Mouse (Mus musculus) stomach, embryonic 16.5 days (tissue): ENCODE measurements around the gene Ptger3. TPM values are rescaled to one million over a fixed set of nuclear protein-coding genes. Genes with fewer than 3 reads are reported as not detected.

Experiments used
- ATAC-seq: fragments of 200-750 bp; cut with Nextera tagmentation; 2 replicates; pipeline ENCODE4 v1.8.0; 2017; ENCODE audit warnings: moderate number of reproducible peaks, moderate TSS enrichment; ENCODE audit not compliant: insufficient read depth, low FRiP score
- H3K27ac ChIP-seq: fragments of 300-500 bp; sonication (generic); 2 replicates; pipeline ENCODE4 v1.5.1; 2014; ENCODE audit warnings: low read length
- H3K27me3 ChIP-seq: fragments of 300-500 bp; sonication (generic); 2 replicates; pipeline ENCODE4 v1.6.1; 2014; ENCODE audit warnings: low read length, control low read depth, mixed read lengths; ENCODE audit not compliant: control insufficient read depth, insufficient read depth
- H3K36me3 ChIP-seq: fragments of 300-500 bp; sonication (generic); 2 replicates; pipeline ENCODE4 v1.6.1; 2014; ENCODE audit warnings: low read length; ENCODE audit not compliant: control insufficient read depth, insufficient read depth
- H3K4me1 ChIP-seq: fragments of 300-500 bp; sonication (generic); 2 replicates; pipeline ENCODE4 v1.6.1; 2014; ENCODE audit warnings: low read length, control low read depth, mixed read lengths; ENCODE audit not compliant: control insufficient read depth, insufficient read depth
- H3K4me2 ChIP-seq: fragments of 300-500 bp; sonication (generic); 2 replicates; pipeline ENCODE4 v1.6.1; 2014; ENCODE audit warnings: low read depth, low read length, mixed read lengths
- H3K4me3 ChIP-seq: fragments of 300-500 bp; sonication (generic); replicated peaks from 2 replicates; pipeline ENCODE4 v1.5.1; 2014; ENCODE audit warnings: mild to moderate bottlenecking, low read length
- H3K9ac ChIP-seq: fragments of 300-500 bp; sonication (generic); 2 replicates; pipeline ENCODE4 v1.6.1; 2014; ENCODE audit warnings: low read length
- H3K9me3 ChIP-seq: fragments of 300-500 bp; sonication (generic); replicated peaks from 2 replicates; pipeline ENCODE4 v1.6.1; 2016; ENCODE audit warnings: low read length, control low read depth; ENCODE audit not compliant: control insufficient read depth
- WGBS: fragments of 180-500 bp; shearing (Covaris S2); extraction: QIAGEN DNeasy Blood & Tissue Kit; methylation state at CpG from one replicate; pipeline ENCODE4 v1.1.7; 2014; 5-methylcytosine and 5-hydroxymethylcytosine counted together
- polyA plus RNA-seq: library from polyadenylated mRNA; unstranded; fragments of >200 nt; fragmentation: Nextera tagmentation; extraction: Ambion mirVana; gene quantifications from 2 replicates; pipeline ENCODE4 v1.2.1, GENCODE M21; 2015

Gene Ptger3
- polyA plus RNA-seq, 1 experiment from 2014 or later: 19.5 TPM

DNA sequence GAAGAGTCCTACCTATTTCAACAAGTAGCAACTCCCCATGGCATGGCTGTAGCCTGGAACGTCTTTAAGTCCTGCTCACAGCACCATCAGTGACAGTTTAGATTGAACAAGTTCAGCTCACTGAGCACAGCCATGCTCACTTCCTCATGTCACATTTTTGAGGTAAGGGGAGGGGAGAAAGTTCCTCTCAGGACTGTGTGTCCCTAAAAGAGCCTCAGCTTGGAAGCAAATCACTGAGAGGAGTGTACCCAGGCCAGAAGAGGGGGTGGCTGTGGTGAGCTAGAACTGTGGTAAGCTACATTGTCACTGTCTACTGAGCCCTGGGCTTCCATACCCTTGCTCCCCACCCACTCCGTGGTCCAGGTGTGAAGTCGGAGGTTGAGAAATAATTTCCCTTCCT is 60.7 kb downstream of the Ptger3 start:
- Histone ChIP-seq H3K9ac (no peak overlapping the region), H3K36me3 (no peaks in the 10 kb centered on the region), H3K4me3 (no peak overlapping the region), H3K27ac (no peak overlapping the region), H3K9me3 (no peaks in the 10 kb centered on the region), H3K4me2 (no peak overlapping the region), H3K27me3 (no peaks in the 10 kb centered on the region), H3K4me1 (no peaks in the 10 kb centered on the region)
- 72% methylated on average over 3 of the region's 3 CpGs for WGBS
- ATAC-seq: no peak

DNA sequence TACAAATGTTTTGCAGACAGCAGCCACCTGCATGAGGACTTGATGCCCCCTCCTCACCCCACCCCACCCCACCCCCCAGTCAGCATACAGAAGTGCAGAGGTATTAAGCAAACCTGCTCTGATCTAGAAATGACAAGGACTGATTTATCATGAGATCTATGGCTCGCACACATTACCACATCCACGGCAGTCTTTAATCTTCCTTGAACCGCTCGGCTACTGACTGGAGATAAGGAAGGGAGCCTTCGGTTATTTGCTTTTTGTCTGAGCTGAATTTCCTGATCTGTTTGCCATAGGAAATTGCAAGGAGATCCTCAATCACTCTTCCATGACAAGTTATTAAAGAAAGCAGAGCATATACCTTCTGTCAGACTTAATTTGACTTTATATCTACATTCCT is 64.0 kb downstream of the Ptger3 start:
- H3K27me3 ChIP-seq: no peaks in the 10 kb centered on the region
- H3K27ac ChIP-seq: no peak overlapping the region
- H3K9ac ChIP-seq: no peak overlapping the region
- H3K9me3 ChIP-seq: no peaks in the 10 kb centered on the region
- H3K36me3 ChIP-seq: no peaks in the 10 kb centered on the region
- WGBS: 25% methylated on average over 5 of the region's 5 CpGs
- no peak for ATAC-seq
- no peaks in the 10 kb centered on the region; the same call in 1 of the 2 replicates for H3K4me1 ChIP-seq
- no peak overlapping the region for H3K4me3 ChIP-seq
- no peak overlapping the region for H3K4me2 ChIP-seq

DNA sequence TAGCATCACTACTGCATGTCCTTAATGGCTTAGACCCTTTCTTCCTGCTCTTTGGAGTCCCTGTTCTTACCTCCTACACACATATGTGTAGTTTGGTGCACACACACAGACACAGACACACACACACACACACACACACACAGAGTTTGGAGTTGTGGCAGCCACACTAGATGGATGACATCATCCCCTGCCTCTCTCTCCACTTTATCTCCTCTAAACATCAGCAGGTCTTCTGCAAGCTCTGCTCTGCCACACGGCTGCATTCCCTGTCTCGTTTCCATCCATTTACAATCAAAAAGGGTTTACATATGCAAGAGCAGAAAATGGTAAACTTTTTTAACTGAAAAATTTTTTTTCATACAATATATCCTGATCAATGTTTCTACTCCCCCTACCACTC is 64.7 kb downstream of the Ptger3 start:
- H3K4me3 ChIP-seq: no peak overlapping the region
- H3K27ac ChIP-seq: no peak overlapping the region
- no peak overlapping the region for H3K4me2 ChIP-seq
- H3K27me3 ChIP-seq: no peaks in the 10 kb centered on the region
- no peaks in the 10 kb centered on the region for H3K36me3 ChIP-seq
- no peak overlapping the region for H3K9ac ChIP-seq
- no peaks in the 10 kb centered on the region for H3K9me3 ChIP-seq
- 31% methylated on average over 2 of the region's 2 CpGs for WGBS
- ATAC-seq: no peak
- H3K4me1 ChIP-seq: no peaks in the 10 kb centered on the region; the same call in 1 of the 2 replicates

DNA sequence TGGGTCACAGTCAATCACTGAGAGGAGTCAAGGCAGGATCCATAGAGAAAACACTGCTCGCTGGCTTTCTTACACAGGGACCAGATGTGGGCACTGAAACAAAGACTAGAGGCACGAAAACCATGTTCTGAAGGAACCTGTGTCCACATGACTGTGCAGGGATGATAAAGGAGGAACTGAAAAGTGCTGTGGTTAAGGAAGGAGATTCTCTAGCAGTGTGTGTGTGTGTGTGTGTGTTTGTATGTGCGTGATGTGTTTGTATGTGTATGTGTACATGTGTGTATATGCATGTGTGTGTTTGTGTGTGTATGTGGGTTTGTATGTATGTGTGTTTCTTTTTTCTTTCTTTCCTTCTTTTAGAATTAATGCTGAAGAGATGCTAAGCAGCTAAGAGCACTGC is 67.7 kb downstream of the Ptger3 start:
- H3K9ac ChIP-seq: no peak overlapping the region
- no peaks in the 10 kb centered on the region; the same call in 1 of the 2 replicates for H3K4me1 ChIP-seq
- H3K4me3 ChIP-seq: no peak overlapping the region
- H3K27ac ChIP-seq: no peak overlapping the region
- 78% methylated on average over 3 of the region's 3 CpGs for WGBS
- ATAC-seq: no peak
- H3K4me2 ChIP-seq: no peak overlapping the region
- no peaks in the 10 kb centered on the region for H3K36me3 ChIP-seq
- H3K9me3 ChIP-seq: no peaks in the 10 kb centered on the region
- H3K27me3 ChIP-seq: no peaks in the 10 kb centered on the region

DNA sequence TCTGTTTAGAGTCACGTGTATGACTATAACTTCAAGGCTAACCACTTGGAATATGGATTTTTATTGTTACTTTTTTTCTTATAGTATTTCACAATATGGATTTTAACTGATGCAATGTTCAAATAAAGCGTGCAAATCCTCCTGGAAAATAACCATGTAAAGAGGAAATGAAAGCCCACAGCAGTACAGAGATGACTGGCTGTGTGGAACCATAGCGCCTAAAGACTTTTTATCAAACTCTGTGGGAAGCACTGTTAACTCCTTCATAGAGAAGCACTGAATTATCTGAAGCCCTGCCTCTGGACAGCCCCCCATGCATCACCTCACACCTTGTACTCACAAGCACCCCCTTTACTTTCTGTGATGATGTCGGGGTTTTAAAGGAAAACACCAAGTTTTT is 69.0 kb downstream of the Ptger3 start:
- H3K27me3 ChIP-seq: no peaks in the 10 kb centered on the region
- H3K4me1 ChIP-seq: no peaks in the 10 kb centered on the region; the same call in 1 of the 2 replicates
- H3K4me2 ChIP-seq: no peak overlapping the region
- H3K36me3 ChIP-seq: no peaks in the 10 kb centered on the region
- H3K9me3 ChIP-seq: no peaks in the 10 kb centered on the region
- 81% methylated on average over 4 of the region's 4 CpGs for WGBS
- H3K4me3 ChIP-seq: no peak overlapping the region
- no peak overlapping the region for H3K9ac ChIP-seq
- no peak for ATAC-seq
- H3K27ac ChIP-seq: no peak overlapping the region

DNA sequence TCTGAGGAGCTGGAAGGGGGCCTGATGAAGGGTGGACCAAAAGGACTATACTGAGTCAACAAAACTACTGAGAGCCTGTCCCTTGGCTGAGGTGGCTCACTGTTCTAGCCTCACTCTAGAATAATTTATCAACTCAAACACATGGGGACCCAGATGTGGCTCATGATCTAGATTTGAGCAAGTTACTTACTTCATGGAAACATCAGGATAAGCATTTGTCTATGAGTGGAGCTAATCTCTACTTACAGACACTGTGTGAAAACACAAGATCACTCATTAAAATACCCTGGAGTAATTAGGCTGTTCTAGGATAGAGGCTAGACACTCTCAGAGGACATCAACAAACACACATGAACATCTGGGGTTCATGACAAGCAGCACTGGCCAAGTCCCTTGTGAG is 70.2 kb downstream of the Ptger3 start:
- Histone ChIP-seq H3K9ac (no peak overlapping the region), H3K9me3 (no peaks in the 10 kb centered on the region), H3K27me3 (no peaks in the 10 kb centered on the region), H3K4me1 (no peaks in the 10 kb centered on the region; the same call in 1 of the 2 replicates), H3K36me3 (no peaks in the 10 kb centered on the region), H3K27ac (no peak overlapping the region), H3K4me2 (no peak overlapping the region), H3K4me3 (no peak overlapping the region)
- no peak for ATAC-seq

DNA sequence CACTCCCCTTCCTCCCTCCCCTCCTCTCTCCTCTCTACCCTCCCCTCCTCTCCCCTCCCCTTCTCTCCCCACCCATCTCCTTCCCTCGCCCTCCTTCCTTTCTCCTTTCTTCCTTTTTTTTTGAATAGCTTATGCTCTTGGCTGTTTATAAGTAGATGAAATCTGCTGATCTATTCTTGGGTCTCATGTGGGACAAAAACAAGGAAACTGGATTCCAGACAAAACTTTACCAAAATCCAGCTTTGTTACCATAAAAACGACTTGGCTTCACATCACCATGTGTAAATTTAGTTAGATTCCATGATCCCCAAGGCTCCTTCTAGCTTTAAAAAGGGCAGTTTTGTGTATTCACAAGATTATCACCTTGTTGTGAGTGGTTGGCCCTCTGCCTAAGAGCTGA is 70.6 kb downstream of the Ptger3 start:
- H3K36me3 ChIP-seq: no peaks in the 10 kb centered on the region
- no peak overlapping the region for H3K4me3 ChIP-seq
- no peaks in the 10 kb centered on the region for H3K9me3 ChIP-seq
- H3K27me3 ChIP-seq: no peaks in the 10 kb centered on the region
- no peak overlapping the region for H3K27ac ChIP-seq
- no peaks in the 10 kb centered on the region; the same call in 1 of the 2 replicates for H3K4me1 ChIP-seq
- WGBS: 49% methylated on average over 2 of the region's 2 CpGs
- H3K9ac ChIP-seq: no peak overlapping the region
- H3K4me2 ChIP-seq: no peak overlapping the region
- no peak for ATAC-seq

DNA sequence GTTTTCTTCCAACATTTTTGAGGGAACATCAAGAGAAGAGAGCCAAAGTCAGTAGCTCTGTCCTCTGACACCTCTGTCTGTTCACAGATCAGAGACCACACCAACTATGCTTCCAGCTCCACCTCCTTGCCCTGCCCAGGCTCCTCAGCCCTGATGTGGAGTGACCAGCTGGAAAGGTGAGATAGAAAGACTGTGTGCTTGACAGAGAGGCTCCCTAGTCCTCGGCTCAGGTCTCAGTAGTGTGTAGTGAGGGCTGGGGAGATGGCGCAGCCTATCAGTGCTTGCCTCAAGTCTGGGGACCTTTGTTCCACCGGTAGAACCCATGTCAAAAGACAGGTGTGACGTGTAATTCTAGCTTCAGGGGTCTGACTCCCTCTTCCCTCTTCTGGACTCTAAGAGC is 74.9 kb downstream of the Ptger3 start:
- no peak for ATAC-seq
- 80% methylated on average over 4 of the region's 4 CpGs for WGBS
- Histone ChIP-seq H3K9ac (no peak overlapping the region), H3K27me3 (no peaks in the 10 kb centered on the region), H3K36me3 (no peaks in the 10 kb centered on the region), H3K4me2 (no peak overlapping the region), H3K9me3 (no peaks in the 10 kb centered on the region), H3K27ac (no peak overlapping the region), H3K4me1 (no peaks in the 10 kb centered on the region), H3K4me3 (no peak overlapping the region)

DNA sequence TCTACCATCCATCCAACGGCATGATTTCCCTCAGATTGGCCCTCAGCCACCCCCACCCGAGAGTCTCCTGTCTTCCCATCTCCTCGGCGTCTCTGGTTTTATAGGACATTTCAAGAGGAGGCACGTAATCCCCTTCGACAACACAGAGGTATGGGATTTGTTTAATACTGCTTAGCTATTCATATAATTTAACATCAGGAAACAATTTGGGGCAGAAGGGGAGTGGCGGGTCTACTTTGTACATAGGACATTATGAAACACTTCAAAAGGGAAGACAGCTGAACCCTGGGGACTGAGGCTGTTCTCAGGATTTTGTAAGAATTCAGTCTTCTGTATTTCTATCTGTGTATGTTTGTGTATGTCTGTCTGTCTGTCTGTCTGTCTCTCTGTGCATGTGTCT is 94.9 kb downstream of the Ptger3 start:
- no peaks in the 10 kb centered on the region for H3K4me1 ChIP-seq
- H3K4me2 ChIP-seq: no peak overlapping the region
- H3K36me3 ChIP-seq: no peaks in the 10 kb centered on the region
- H3K4me3 ChIP-seq: no peak overlapping the region
- no peak overlapping the region for H3K9ac ChIP-seq
- WGBS: 80% methylated on average over 7 of the region's 7 CpGs
- no peaks in the 10 kb centered on the region for H3K9me3 ChIP-seq
- H3K27me3 ChIP-seq: no peaks in the 10 kb centered on the region
- no peak overlapping the region for H3K27ac ChIP-seq
- ATAC-seq: no peak

DNA sequence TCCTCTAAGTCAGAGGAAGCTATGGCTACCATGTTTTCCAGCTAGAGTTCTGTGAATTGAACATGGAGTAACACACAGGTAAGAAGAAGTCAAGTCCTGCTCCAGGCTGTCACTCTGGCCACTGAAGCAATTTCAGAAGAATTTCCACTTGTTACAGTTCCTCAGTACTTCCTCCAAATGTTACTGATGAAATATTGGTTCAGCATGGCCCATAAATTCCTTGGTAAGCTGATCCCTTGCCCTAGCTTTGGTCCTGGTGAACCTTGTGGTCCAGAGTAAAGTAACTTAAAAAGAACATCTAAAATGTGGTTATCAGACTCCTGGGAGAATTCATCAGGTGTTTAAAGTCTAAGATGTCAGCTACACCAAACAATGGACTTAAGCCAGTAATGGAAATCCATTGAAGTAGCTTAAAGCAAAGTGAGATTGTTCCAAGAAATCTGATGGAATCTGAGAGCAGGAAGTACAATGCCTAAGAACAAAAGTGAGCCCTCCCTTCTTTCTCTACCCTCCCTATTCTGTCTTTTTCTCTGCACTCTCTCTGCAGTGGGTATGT is 97.9 kb downstream of the Ptger3 start:
- Histone ChIP-seq H3K4me2 (no peak overlapping the region), H3K27me3 (no peaks in the 10 kb centered on the region), H3K9me3 (no peaks in the 10 kb centered on the region), H3K4me3 (no peak overlapping the region), H3K27ac (no peak overlapping the region), H3K9ac (no peak overlapping the region), H3K36me3 (no peaks in the 10 kb centered on the region), H3K4me1 (no peaks in the 10 kb centered on the region)
- ATAC-seq: no peak
